Mouse (Mus musculus) cortical plate, adult 2 months (tissue): ENCODE results near the gene Gm5741.

Source experiments
- CTCF ChIP-seq: fragments of 200-500 bp; IDR thresholded peaks from 2 replicates; pipeline ENCODE4 v1.5.1; 2011; ENCODE audit warnings: mild to moderate bottlenecking, control low read depth, low read length; ENCODE audit not compliant: insufficient read depth; ENCODE audit errors: extremely low read depth
- POLR2A ChIP-seq: fragments of 200-500 bp; IDR thresholded peaks from 2 replicates; pipeline ENCODE4 v1.6.1; 2011; ENCODE audit warnings: mild to moderate bottlenecking, low read length, control low read depth; ENCODE audit not compliant: insufficient read depth; ENCODE audit errors: extremely low read depth

DNA sequence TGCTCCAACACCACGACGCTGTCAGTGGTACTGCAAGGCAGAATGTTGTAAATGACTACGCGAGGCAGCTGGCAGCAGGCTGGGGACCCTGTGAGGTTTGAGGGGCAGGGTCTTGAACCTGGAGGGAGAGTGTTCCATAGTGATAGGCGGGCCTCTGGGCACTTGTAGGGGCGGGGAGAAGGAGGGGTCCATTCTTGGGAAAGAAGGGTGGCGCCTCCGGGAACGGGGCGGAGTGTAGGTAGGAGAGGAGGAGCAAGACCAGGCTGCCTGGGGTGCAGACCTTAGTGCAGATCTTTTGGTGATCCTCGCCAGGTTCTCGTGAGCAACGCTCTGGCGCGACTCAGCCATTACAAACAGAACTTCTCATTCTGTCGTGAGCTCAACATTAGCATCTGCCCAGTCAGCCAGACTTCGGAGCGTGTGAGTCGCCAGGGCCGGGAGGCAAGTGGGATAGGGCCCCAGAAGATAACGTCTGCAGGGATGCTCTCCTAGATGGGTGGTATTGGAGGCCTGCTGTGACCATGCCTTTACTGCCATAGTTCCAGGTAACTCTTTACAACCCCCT lies 23.8 kb upstream of the Gm5741 start:
- TF ChIP-seq CTCF (no peak), POLR2A (no peak)
